Comparison of ENCODE assay signal across 11 mouse cellular contexts in the genomic region with DNA sequence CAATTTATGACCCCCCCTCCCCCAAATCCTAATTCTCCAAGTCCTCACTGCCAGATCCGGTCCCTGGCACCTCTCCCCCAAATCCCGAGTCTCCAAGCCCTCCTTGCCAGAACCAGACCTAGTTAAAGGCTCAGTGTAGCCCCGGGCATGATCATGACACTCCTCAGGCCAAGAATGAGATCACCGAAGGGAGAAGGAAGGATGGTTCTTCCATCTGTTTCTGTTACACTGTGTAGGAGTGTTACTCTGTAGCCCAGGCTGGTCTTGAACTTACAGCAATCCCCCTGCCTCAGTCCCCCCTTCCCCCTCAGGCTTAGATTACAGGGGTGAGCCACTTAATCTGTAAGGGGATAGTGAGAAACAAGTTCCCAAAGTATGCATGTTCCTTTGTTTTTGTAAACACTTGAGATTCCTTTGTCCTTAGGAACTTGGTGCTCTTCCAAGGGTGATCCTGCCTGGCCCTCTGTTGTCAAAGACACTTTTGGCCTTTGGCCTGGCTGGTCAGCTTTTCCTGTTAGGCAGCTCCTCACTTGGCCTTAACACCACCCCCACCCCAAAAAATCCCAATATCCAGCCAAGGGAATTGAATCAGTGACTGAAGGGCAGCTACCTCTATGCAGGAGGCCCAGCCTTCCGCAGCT. TPM values are rescaled to one million over a fixed set of nuclear protein-coding genes. Genes with fewer than 3 reads are reported as not detected.
DNase-seq lines count a peak whose midpoint lies in the region; ATAC-seq and TF ChIP-seq lines count a peak whose summit lies in the region.
"Had no signal": no experiment of that assay in that cellular context is flagged by ENCODE, and none has a peak within 500 bp of the region (broad histone marks: within the 10 kb centered on the region; RNA-seq: fewer than 3 reads in every experiment).

No protein-coding gene starts in this region.

- peak overlapping the region; percentile 67; the same call in 1 of the 2 replicates for H3K4me2 ChIP-seq in heart, embryonic 12.5 days

- WGBS in heart, embryonic 12.5 days: 75% methylated on average over 5 of the region's 5 CpGs

- no peaks in the 10 kb centered on the region for H3K27me3 ChIP-seq in heart, embryonic 12.5 days (replicated peaks)
- H3K27me3 ChIP-seq: lung, embryonic 15.5 days had no signal

- peak; percentile 26; the same call in 1 of the 2 replicates for ATAC-seq in heart, embryonic 12.5 days (ENCODE audit: insufficient number of reproducible peaks, low FRiP score)
- no peak for ATAC-seq in inflammation-experienced regulatory T-cells, adult 6 months
- no peak for ATAC-seq in erythroblast, adult 5-6 weeks (replicated peaks; ENCODE audit: low FRiP score, poor library complexity, severe bottlenecking)

- H3K36me3 ChIP-seq in heart, embryonic 12.5 days: no peaks in the 10 kb centered on the region
- H3K36me3 ChIP-seq: lung, embryonic 15.5 days had no signal

- 0 out of 2 replicates have a peak overlapping the region, but pooled peaks have one; percentile 37 for H3K9ac ChIP-seq in heart, embryonic 12.5 days

- intact Hi-C loops in left cerebral cortex, postnatal 14 days (cut with DNase I): loop anchor here (10.0 kb wide), 2 partner anchors 92 to 302 kb away; no protein-coding TSS in a partner anchor

- H3K4me1 ChIP-seq in heart, embryonic 12.5 days (replicated peaks): peaks cover 16% of the 10 kb centered on the region; the same call in 1 of the 2 replicates

- DNase-seq in layer of hippocampus, adult 2 months (ENCODE audit: low spot score in 2 of 2): no peak
- no peak for DNase-seq in layer of hippocampus, adult 11-12 months (ENCODE audit: low spot score)
- DNase-seq in cerebellum, adult 11 months: peak; percentile 35
- DNase-seq in lung, adult 18-20 months: peak; percentile 82 to 89
- DNase-seq in left cerebral cortex, postnatal 14 days (ENCODE audit: low spot score in 2 of 2): no peak

- H3K27ac ChIP-seq in layer of hippocampus, adult 2 months: peak overlapping the region; percentile 86
- no peak overlapping the region for H3K27ac ChIP-seq in heart, embryonic 12.5 days (ENCODE audit: poor library complexity, severe bottlenecking)
- H3K27ac ChIP-seq: lung, embryonic 15.5 days had no signal

- no peaks in the 10 kb centered on the region for H3K9me3 ChIP-seq in heart, embryonic 12.5 days (replicated peaks)
- H3K9me3 ChIP-seq: lung, embryonic 15.5 days had no signal

- no peak overlapping the region; the same call in 1 of the 2 replicates for H3K4me3 ChIP-seq in layer of hippocampus, adult 2 months
- no peak overlapping the region for H3K4me3 ChIP-seq in heart, embryonic 12.5 days
- H3K4me3 ChIP-seq: erythroblast, embryonic 14.5 days; lung, embryonic 15.5 days had no signal

- TF ChIP-seq CTCF in layer of hippocampus, adult 2 months (conservative IDR thresholded peaks at IDR 0.05): no peak

RNA-seq across cellular contexts. Expression of a gene that starts 2.8 kb away (rescaled TPM):
- not detected for total RNA-seq in layer of hippocampus, adult 2 months (2021)
- polyA plus RNA-seq in heart, embryonic 12.5 days (2016; fragmentation: Nextera tagmentation; extraction: Ambion mirVana): not detected in 2 replicates
- 1 to 10 TPM; 1.5 to 5.2 (median 4.6) TPM for polyA plus RNA-seq in inflammation-experienced regulatory T-cells, adult 6 months (2017; shearing (Covaris generic))
- under 1 TPM; 0.40 to 0.68 TPM for total RNA-seq in left cerebral cortex, postnatal 14 days (2021)
- total RNA-seq in erythroblast, adult 5-6 weeks (2015; ENCODE audit: low replicate concordance): not detected in 2 replicates
- total RNA-seq in erythroblast, adult 5-6 weeks (2017; ENCODE audit: low replicate concordance): not detected in 2 replicates
- total RNA-seq: MEL had no signal
- polyA plus RNA-seq: lung, embryonic 15.5 days had no signal

Comparison
In these comparisons a context has a peak if more than half of its experiments do, and no peak if none do; other contexts are left out.
1. DNase-seq: peak in cerebellum, adult 11 months (single experiment) and lung, adult 18-20 months (2 of 2); none in layer of hippocampus, adult 2 months (0 of 2), layer of hippocampus, adult 11-12 months (single experiment) and left cerebral cortex, postnatal 14 days (0 of 2).